Mouse (Mus musculus) forelimb bud, embryonic 11.5 days (tissue): ENCODE data around the gene Hist1h3f.
A peak's percentile ranks its signal among the peaks of the same experiment; 100 is the strongest.

Source experiments
- DNase-seq: peaks from one replicate; pipeline ENCODE4 v3.0.0-alpha.2; 2012; ENCODE audit warnings: low read depth, low spot score

The Hist1h3f gene

GRCm38 (mm10) chr13:23543965-23544786 is at the start of gene Hist1h3f:
Hist1h3f (plus strand) TSS chr13:23544052.
- peak; percentile 97 for DNase-seq

DNA sequence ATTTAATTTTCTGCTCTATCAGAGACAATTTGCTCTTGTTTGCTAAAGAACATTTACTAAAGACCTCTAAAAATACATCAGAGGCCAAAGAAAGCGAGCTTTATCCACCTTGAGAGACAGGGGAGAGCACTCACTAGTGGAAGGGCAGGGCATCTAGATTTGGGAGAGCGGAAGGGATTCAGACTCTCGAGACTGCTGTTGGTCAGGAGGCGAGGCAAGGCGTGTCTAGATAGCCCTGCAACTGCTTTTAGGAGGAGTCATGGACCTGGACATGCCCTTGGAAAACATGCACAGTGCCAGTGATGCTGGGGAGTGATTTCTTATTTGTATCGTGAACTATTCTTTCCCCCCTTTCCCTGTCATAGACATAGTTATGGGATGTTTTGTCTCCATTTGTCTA is 48.3 kb upstream of the Hist1h3f start:
- DNase-seq = no peak

- no peak for DNase-seq
These were observed 46.1 kb upstream of the Hist1h3f start for GRCm38 (mm10) chr13:23497656-23498321.

DNA sequence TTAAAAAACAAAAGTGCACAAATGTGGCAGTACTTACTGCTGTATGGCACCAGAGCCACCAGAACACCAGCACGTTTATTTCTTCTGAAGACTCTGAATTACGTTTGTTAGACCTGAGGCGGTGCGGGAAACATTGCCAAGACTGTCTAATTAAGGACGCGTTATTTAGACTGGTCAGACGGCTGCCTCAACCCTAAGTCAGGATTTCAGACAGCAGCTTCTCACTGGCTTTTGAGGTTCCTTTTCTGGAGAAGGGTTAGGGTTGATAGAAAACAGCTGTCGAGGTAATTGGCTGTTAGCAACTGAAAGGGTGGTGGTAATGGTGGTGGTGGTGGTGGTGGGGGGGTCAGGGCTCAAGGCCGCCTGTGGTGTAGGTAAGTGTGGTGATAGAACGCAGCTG is 45.2 kb upstream of the Hist1h3f start:
- DNase-seq = peak; percentile 79

- no peak for DNase-seq
These were observed 43.9 kb upstream of the Hist1h3f start for GRCm38 (mm10) chr13:23499943-23500342.

GRCm38 (mm10) chr13:23500424-23501200 is 43.2 kb upstream of the Hist1h3f start:
- DNase-seq = peak; percentile 88

DNA sequence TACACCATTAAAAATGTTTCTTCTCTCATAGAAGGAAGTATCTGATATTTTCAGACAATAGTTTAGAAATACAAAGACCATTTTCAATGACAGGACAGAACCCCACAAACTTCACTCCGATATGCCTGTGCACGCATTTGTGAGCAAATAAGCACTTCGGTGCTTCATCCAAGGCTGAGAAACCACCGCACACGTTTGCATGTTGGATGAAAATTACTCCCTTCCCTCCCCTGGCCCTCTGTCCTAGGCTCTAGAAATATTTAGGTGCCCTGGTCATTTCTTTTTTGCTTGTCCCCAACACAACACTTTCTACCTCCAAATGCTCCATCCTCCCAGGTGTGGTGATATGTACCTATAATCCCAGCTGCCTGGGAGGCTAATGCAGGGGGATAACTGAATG is 42.3 kb upstream of the Hist1h3f start:
- no peak for DNase-seq

DNA sequence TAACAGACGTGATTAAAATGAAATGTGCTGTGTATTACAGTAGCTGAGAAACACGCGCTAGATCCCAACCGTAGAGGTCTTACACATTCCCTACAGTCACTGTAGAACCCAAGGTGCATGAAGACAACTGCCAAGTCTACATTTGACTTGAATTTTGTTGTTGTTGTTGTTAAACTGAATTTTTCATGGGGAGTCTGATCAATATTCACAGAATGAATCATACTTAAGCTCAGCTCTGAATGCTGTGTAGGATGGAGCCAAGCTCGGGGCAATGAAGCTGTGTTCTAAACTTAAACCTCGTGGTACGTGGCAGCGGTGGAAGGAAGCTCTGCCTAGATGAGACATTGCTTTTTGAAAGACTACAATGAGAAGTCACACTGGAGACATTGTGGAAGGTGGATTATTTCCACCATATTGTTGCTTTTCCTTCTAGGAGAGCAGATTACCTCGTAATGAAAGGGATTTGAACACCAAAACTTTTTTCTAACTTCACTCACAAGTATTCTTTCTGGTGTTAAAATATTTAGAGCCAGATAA is 41.8 kb upstream of the Hist1h3f start:
- no peak for DNase-seq

- no peak for DNase-seq
These were observed 40.9 kb upstream of the Hist1h3f start for GRCm38 (mm10) chr13:23502916-23503315.

DNA sequence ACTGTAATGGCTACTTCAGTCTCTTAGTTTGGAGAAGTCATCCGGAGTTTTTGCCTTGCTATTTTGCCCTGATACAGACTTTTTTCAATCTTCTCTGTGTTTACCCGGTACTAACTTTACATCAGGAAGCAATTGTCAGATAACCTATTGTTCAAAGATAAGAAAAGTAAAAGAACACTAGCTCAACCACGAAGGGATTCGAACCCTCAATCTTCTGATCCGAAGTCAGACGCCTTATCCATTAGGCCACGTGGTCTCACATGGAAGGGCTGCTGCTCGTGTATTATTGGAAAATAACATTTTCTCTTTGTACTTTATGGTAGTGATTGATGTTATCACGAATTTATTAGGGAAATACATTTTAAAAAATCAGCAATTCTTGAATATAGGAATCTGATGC is 40.1 kb upstream of the Hist1h3f start:
- peak; percentile 77 for DNase-seq

- DNase-seq = no peak
These were observed 38.0 kb upstream of the Hist1h3f start for GRCm38 (mm10) chr13:23505662-23506345.

- peak; percentile 83 for DNase-seq
These were observed 37.5 kb upstream of the Hist1h3f start for GRCm38 (mm10) chr13:23506351-23506750.

- no peak for DNase-seq
These were observed 36.9 kb upstream of the Hist1h3f start for GRCm38 (mm10) chr13:23506819-23507515.

GRCm38 (mm10) chr13:23510127-23510526 is 33.7 kb upstream of the Hist1h3f start:
- DNase-seq = no peak

DNA sequence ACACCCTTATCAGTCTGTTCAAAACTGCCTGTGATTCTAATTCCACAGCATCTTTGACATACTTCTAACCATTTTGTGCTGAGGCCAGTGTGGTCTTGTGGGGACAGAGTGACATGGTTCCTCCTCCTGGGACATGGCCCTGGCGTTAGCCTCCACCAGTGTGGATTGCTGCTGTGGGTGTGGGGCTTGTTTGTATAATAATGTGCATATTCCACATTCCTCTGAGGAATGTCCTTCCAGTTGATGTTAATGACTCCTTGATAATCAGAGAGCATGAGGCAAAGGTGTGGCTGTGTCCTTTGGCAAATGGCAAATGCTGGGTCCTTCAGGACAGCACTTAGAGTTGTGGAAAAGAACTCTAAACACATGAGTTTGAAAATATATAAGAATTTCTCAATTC is 30.3 kb upstream of the Hist1h3f start:
- DNase-seq = no peak

DNA sequence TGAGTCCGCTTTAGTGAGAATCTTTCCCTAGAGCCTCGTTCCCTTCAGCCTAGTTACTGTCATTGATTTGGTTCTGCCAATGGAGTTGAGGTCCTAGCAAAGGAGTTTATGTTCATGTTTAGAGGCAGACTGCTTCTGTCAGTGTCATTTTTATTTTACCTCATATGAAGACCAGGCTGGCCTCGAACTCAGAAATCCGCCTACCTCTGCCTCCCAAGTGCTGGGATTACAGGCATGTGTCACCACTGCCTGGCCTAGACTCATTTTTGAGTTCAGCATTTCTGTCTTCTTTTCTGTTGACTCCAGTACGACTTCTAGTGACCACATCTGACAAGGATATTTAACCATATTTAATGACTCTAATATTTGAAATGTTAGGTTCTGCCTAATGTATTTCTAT is 28.6 kb upstream of the Hist1h3f start:
- DNase-seq = no peak

- DNase-seq = no peak
These were observed 27.8 kb upstream of the Hist1h3f start for GRCm38 (mm10) chr13:23515826-23516620.

DNA sequence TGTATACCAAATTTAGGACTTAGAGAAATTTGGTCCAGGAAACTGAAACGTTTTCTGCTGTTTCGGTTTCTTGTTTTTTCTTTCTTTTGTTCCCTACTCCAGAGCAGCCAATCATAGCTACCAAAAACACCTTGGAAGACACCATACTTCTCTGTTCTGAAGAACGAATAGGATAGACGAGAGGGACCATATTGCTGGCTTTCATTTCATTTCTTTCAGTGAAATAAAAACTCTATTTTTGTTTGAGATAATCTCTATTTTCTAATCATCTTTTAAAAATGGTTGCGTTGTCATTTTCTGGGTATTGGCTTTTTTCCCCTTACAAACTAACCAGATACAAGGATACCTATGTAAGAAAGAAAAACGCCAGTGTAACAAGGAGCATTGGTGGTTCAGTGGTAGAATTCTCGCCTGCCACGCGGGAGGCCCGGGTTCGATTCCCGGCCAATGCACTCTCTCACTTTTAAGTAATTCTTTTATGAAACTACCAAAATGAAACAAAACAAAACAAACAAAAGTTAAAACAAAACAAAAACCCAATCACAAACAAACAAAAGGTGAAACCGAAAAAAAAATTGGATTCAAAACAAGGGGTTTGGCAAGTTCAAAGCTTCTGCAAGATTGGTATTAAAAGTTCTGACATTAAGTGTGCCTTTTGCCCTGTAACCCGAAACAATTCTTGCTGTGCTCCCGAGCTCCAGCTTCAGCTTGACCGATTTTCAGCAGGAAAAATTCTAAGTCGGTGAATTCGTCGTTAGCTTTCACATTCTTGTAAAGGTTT is 26.8 kb upstream of the Hist1h3f start:
- no peak for DNase-seq

DNA sequence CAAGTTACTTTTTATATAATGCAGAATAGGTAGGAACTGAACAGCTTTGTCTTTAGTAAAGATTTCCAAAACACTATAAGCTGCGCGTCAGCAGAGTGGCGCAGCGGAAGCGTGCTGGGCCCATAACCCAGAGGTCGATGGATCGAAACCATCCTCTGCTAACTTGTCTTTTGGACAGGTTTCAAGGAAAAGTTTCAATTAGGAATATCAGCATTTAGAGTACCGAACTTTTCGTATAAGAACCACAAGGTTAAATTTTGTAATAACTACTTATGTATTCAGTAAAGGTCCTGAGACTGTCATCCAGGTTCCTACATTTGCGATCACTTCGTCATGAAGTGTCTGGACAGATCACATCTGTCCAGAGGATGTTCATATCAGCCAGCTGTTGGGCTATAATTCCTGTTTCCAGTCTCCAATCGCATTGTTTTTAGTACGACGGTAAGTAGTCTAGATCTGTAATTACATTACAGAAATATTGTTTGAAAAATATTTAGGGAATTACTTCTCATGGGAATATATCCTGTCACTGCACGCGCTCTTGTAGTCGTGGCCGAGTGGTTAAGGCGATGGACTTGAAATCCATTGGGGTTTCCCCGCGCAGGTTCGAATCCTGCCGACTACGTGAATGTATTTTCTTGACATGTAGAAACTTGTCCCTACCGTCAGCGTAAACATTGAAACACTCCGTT is 26.1 kb upstream of the Hist1h3f start:
- DNase-seq = peak; percentile 91
